Mouse (Mus musculus): ENCODE results near the gene Wrap73. TPM values are rescaled to one million over a fixed set of nuclear protein-coding genes. Genes with fewer than 3 reads are reported as not detected.

The Wrap73 gene
- polyA plus RNA-seq, 1 experiment, result 18.7 TPM

GRCm38 (mm10) chr4:154122374-154122773 is 19.8 kb upstream of the Wrap73 start:
- TF ChIP-seq CTCF (conservative IDR thresholded peaks at IDR 0.05; ENCODE audit: insufficient read depth, insufficient read length, low read depth, low read length), result no peak
- no peak for TF ChIP-seq POLR2A (IDR thresholded peaks at IDR 0.05; ENCODE audit: low read depth, low read length)
- no peak for DNase-seq
- Histone ChIP-seq H3K27ac (ENCODE audit: insufficient read depth, low read depth, low read length) (no peak overlapping the region), H3K4me1 (ENCODE audit: control insufficient read depth, insufficient read depth, low read length) (no peaks in the 10 kb centered on the region), H3K36me3 (ENCODE audit: control insufficient read depth, insufficient read depth, low read length) (no peaks in the 10 kb centered on the region), H3K4me3 (ENCODE audit: insufficient read depth, low read depth, low read length) (no peak overlapping the region), H3K27me3 (replicated peaks; ENCODE audit: control insufficient read depth, insufficient read depth, low read length) (no peaks in the 10 kb centered on the region)
- 73% methylated on average over 7 of the region's 7 CpGs for WGBS

- no peak for TF ChIP-seq CTCF (conservative IDR thresholded peaks at IDR 0.05; ENCODE audit: insufficient read depth, insufficient read length, low read depth, low read length)
- TF ChIP-seq POLR2A (IDR thresholded peaks at IDR 0.05; ENCODE audit: low read depth, low read length), result no peak
- no peak for DNase-seq
- no peak overlapping the region for H3K27ac ChIP-seq (ENCODE audit: insufficient read depth, low read depth, low read length)
- H3K27me3 ChIP-seq (replicated peaks; ENCODE audit: control insufficient read depth, insufficient read depth, low read length), result no peaks in the 10 kb centered on the region
- no peaks in the 10 kb centered on the region for H3K36me3 ChIP-seq (ENCODE audit: control insufficient read depth, insufficient read depth, low read length)
- H3K4me1 ChIP-seq (ENCODE audit: control insufficient read depth, insufficient read depth, low read length), result no peaks in the 10 kb centered on the region
- no peak overlapping the region for H3K4me3 ChIP-seq (ENCODE audit: insufficient read depth, low read depth, low read length)
- 79% methylated on average over 6 of the region's 6 CpGs for WGBS
Measured at GRCm38 (mm10) chr4:154123553-154123952, 18.6 kb upstream of the Wrap73 start.

GRCm38 (mm10) chr4:154125202-154125601 is 17.0 kb upstream of the Wrap73 start:
- H3K4me1 ChIP-seq (ENCODE audit: control insufficient read depth, insufficient read depth, low read length), result no peaks in the 10 kb centered on the region
- H3K27me3 ChIP-seq (replicated peaks; ENCODE audit: control insufficient read depth, insufficient read depth, low read length), result no peaks in the 10 kb centered on the region
- no peaks in the 10 kb centered on the region for H3K36me3 ChIP-seq (ENCODE audit: control insufficient read depth, insufficient read depth, low read length)
- WGBS, result 62% methylated on average over 5 of the region's 5 CpGs
- DNase-seq, result no peak
- no peak for TF ChIP-seq POLR2A (IDR thresholded peaks at IDR 0.05; ENCODE audit: low read depth, low read length)
- no peak for TF ChIP-seq CTCF (conservative IDR thresholded peaks at IDR 0.05; ENCODE audit: insufficient read depth, insufficient read length, low read depth, low read length)
- H3K27ac ChIP-seq (ENCODE audit: insufficient read depth, low read depth, low read length), result no peak overlapping the region
- H3K4me3 ChIP-seq (ENCODE audit: insufficient read depth, low read depth, low read length), result no peak overlapping the region

- TF ChIP-seq POLR2A (IDR thresholded peaks at IDR 0.05; ENCODE audit: low read depth, low read length) (no peak), CTCF (conservative IDR thresholded peaks at IDR 0.05; ENCODE audit: insufficient read depth, insufficient read length, low read depth, low read length) (no peak)
- Histone ChIP-seq H3K27ac (ENCODE audit: insufficient read depth, low read depth, low read length) (no peak overlapping the region), H3K4me3 (ENCODE audit: insufficient read depth, low read depth, low read length) (no peak overlapping the region), H3K27me3 (replicated peaks; ENCODE audit: control insufficient read depth, insufficient read depth, low read length) (no peaks in the 10 kb centered on the region), H3K36me3 (ENCODE audit: control insufficient read depth, insufficient read depth, low read length) (no peaks in the 10 kb centered on the region), H3K4me1 (ENCODE audit: control insufficient read depth, insufficient read depth, low read length) (no peaks in the 10 kb centered on the region)
- 71% methylated on average over 3 of the region's 3 CpGs for WGBS
- no peak for DNase-seq
Measured at GRCm38 (mm10) chr4:154127273-154127672, 14.9 kb upstream of the Wrap73 start.

GRCm38 (mm10) chr4:154129950-154130349 is 12.2 kb upstream of the Wrap73 start:
- Histone ChIP-seq H3K27ac (ENCODE audit: insufficient read depth, low read depth, low read length) (no peak overlapping the region), H3K4me3 (ENCODE audit: insufficient read depth, low read depth, low read length) (no peak overlapping the region), H3K36me3 (ENCODE audit: control insufficient read depth, insufficient read depth, low read length) (no peaks in the 10 kb centered on the region), H3K27me3 (replicated peaks; ENCODE audit: control insufficient read depth, insufficient read depth, low read length) (no peaks in the 10 kb centered on the region), H3K4me1 (ENCODE audit: control insufficient read depth, insufficient read depth, low read length) (no peaks in the 10 kb centered on the region)
- no peak for DNase-seq
- TF ChIP-seq CTCF (conservative IDR thresholded peaks at IDR 0.05; ENCODE audit: insufficient read depth, insufficient read length, low read depth, low read length) (no peak), POLR2A (IDR thresholded peaks at IDR 0.05; ENCODE audit: low read depth, low read length) (no peak)

- Histone ChIP-seq H3K27ac (ENCODE audit: insufficient read depth, low read depth, low read length) (no peak overlapping the region), H3K36me3 (ENCODE audit: control insufficient read depth, insufficient read depth, low read length) (no peaks in the 10 kb centered on the region), H3K4me1 (ENCODE audit: control insufficient read depth, insufficient read depth, low read length) (no peaks in the 10 kb centered on the region), H3K4me3 (ENCODE audit: insufficient read depth, low read depth, low read length) (no peak overlapping the region), H3K27me3 (replicated peaks; ENCODE audit: control insufficient read depth, insufficient read depth, low read length) (no peaks in the 10 kb centered on the region)
- TF ChIP-seq CTCF (conservative IDR thresholded peaks at IDR 0.05; ENCODE audit: insufficient read depth, insufficient read length, low read depth, low read length), result no peak
- TF ChIP-seq POLR2A (IDR thresholded peaks at IDR 0.05; ENCODE audit: low read depth, low read length), result no peak
- DNase-seq, result no peak
- WGBS, result 90% methylated on average over 4 of the region's 4 CpGs
Measured at GRCm38 (mm10) chr4:154131894-154132293, 10.3 kb upstream of the Wrap73 start.

GRCm38 (mm10) chr4:154134803-154135202 is 7.4 kb upstream of the Wrap73 start:
- peaks cover 6% of the 10 kb centered on the region for H3K27me3 ChIP-seq (replicated peaks; ENCODE audit: control insufficient read depth, insufficient read depth, low read length)
- no peaks in the 10 kb centered on the region for H3K36me3 ChIP-seq (ENCODE audit: control insufficient read depth, insufficient read depth, low read length)
- no peak overlapping the region for H3K4me3 ChIP-seq (ENCODE audit: insufficient read depth, low read depth, low read length)
- WGBS, result 50% methylated on average over 4 of the region's 4 CpGs
- TF ChIP-seq CTCF (conservative IDR thresholded peaks at IDR 0.05; ENCODE audit: insufficient read depth, insufficient read length, low read depth, low read length), result no peak
- no peak for TF ChIP-seq POLR2A (IDR thresholded peaks at IDR 0.05; ENCODE audit: low read depth, low read length)
- H3K27ac ChIP-seq (ENCODE audit: insufficient read depth, low read depth, low read length), result no peak overlapping the region
- H3K4me1 ChIP-seq (ENCODE audit: control insufficient read depth, insufficient read depth, low read length), result no peaks in the 10 kb centered on the region
- no peak for DNase-seq

- 59% methylated on average over 5 of the region's 5 CpGs for WGBS
- Histone ChIP-seq H3K4me3 (ENCODE audit: insufficient read depth, low read depth, low read length) (no peak overlapping the region), H3K36me3 (ENCODE audit: control insufficient read depth, insufficient read depth, low read length) (no peaks in the 10 kb centered on the region), H3K27ac (ENCODE audit: insufficient read depth, low read depth, low read length) (no peak overlapping the region), H3K4me1 (ENCODE audit: control insufficient read depth, insufficient read depth, low read length) (no peaks in the 10 kb centered on the region), H3K27me3 (replicated peaks; ENCODE audit: control insufficient read depth, insufficient read depth, low read length) (peaks cover 13% of the 10 kb centered on the region)
- no peak for TF ChIP-seq POLR2A (IDR thresholded peaks at IDR 0.05; ENCODE audit: low read depth, low read length)
- TF ChIP-seq CTCF (conservative IDR thresholded peaks at IDR 0.05; ENCODE audit: insufficient read depth, insufficient read length, low read depth, low read length), result no peak
- DNase-seq, result no peak
Measured at GRCm38 (mm10) chr4:154137139-154137538, 5.0 kb upstream of the Wrap73 start.
